Mouse (Mus musculus) kidney, adult 2 months (tissue): ENCODE data around the gene Slc17a4.

Source experiments
- CTCF ChIP-seq: fragments of 200-500 bp; conservative IDR thresholded peaks from 2 replicates; pipeline ENCODE4 v1.5.1; 2011; ENCODE audit warnings: low read depth, mild to moderate bottlenecking, control low read depth, low read length, moderate library complexity, mixed read lengths; ENCODE audit not compliant: insufficient read depth, insufficient read length
- POLR2A ChIP-seq: fragments of 200-500 bp; IDR thresholded peaks from one replicate; pipeline ENCODE4 v1.6.1; 2011; ENCODE audit warnings: low read depth, low read length, control low read depth

DNA sequence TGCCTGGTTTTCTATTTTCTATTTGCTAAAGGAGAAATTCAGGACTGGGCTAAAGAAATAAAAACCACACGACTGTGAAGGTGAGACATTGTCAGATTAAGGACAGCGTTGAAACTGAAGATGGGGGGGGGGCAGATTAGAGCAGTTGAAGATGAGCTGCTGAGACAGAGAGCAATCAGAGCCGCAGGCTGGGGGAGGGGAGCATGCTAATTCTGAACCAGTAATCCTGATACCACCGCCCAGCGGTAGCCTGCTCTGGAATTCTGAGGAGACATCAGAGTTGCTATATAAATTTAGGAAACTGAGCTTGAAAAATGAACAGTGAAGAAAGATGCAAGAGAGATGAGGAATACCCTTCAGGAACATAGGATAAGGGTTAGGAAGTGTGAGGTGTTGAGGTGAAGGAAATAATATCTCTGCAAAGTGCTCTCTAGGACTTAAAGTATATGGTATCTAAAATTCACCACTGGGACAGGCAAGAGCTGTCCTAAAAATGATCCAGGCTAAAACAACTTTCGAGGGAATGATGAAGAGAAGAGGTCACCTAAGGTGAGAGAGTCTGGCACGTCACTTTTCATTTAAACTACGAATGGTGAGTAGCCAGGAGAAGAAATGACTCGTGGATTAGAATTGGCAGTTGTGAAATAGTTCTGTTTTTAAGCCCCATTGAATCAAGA lies 22.1 kb downstream of the Slc17a4 start:
- TF ChIP-seq POLR2A, result no peak
- no peak for TF ChIP-seq CTCF
